Mouse (Mus musculus): Measurements from ENCODE around the gene Tfap4.
A peak's percentile ranks its signal among the peaks of the same experiment; 100 is the strongest.
"Not testable (repeated sequence)": the region's sequence is repeated elsewhere in the genome, so short reads cannot be mapped to it uniquely, and the experiment has no call there.

The Tfap4 gene

GRCm38 (mm10) chr16:4593971-4594813 lies 34.5 kb upstream of the Tfap4 start, which contains the start of gene Glis2:
Gene Glis2, plus strand, starts transcription at chr16:4594713.
- DNase-seq (ENCODE audit: low read depth in 2 of 2, low spot score in 2 of 2), result no peak

GRCm38 (mm10) chr16:4592909-4593875 lies 33.5 kb upstream of the Tfap4 start:
- DNase-seq (ENCODE audit: low read depth in 2 of 2, low spot score in 2 of 2), result peak in 1 of 2 experiments; percentile 40

GRCm38 (mm10) chr16:4590236-4590635 lies 30.6 kb upstream of the Tfap4 start:
- no peak for DNase-seq (ENCODE audit: low read depth in 2 of 2, low spot score in 2 of 2)

GRCm38 (mm10) chr16:4587516-4588210 lies 28.0 kb upstream of the Tfap4 start:
- DNase-seq (ENCODE audit: low read depth in 2 of 2, low spot score in 2 of 2), result no peak

GRCm38 (mm10) chr16:4586531-4587123 lies 27.0 kb upstream of the Tfap4 start:
- DNase-seq (ENCODE audit: low read depth in 2 of 2, low spot score in 2 of 2), result peak; percentile 80 to 86

- no peak for DNase-seq (ENCODE audit: low read depth in 2 of 2, low spot score in 2 of 2)
Observed at GRCm38 (mm10) chr16:4585642-4586530, 26.2 kb upstream of the Tfap4 start.

GRCm38 (mm10) chr16:4584438-4584837 lies 24.8 kb upstream of the Tfap4 start:
- DNase-seq (ENCODE audit: low read depth in 2 of 2, low spot score in 2 of 2), result no peak

- no peak for DNase-seq (ENCODE audit: low read depth in 2 of 2, low spot score in 2 of 2)
Observed at GRCm38 (mm10) chr16:4583807-4584206, 24.2 kb upstream of the Tfap4 start.

GRCm38 (mm10) chr16:4581179-4581578 lies 21.5 kb upstream of the Tfap4 start:
- not testable (repeated sequence) for DNase-seq (ENCODE audit: low read depth in 2 of 2, low spot score in 2 of 2)

GRCm38 (mm10) chr16:4578630-4579029 lies 19.0 kb upstream of the Tfap4 start:
- no peak for DNase-seq (ENCODE audit: low read depth in 2 of 2, low spot score in 2 of 2)

- no peak for DNase-seq (ENCODE audit: low read depth in 2 of 2, low spot score in 2 of 2)
Observed at GRCm38 (mm10) chr16:4576873-4577272, 17.2 kb upstream of the Tfap4 start.

- DNase-seq (ENCODE audit: low read depth in 2 of 2, low spot score in 2 of 2), result no peak
Observed at GRCm38 (mm10) chr16:4576038-4576437, 16.4 kb upstream of the Tfap4 start.

- DNase-seq (ENCODE audit: low read depth in 2 of 2, low spot score in 2 of 2), result no peak
Observed at GRCm38 (mm10) chr16:4570737-4571136, 11.1 kb upstream of the Tfap4 start.

- peak; percentile 64 to 79 for DNase-seq (ENCODE audit: low read depth in 2 of 2, low spot score in 2 of 2)
Observed at GRCm38 (mm10) chr16:4567912-4568311, 8.3 kb upstream of the Tfap4 start.

GRCm38 (mm10) chr16:4560145-4560952 lies 695 bp upstream of the Tfap4 start:
- DNase-seq (ENCODE audit: low read depth in 2 of 2, low spot score in 2 of 2), result peak; percentile 56 to 61

- DNase-seq (ENCODE audit: low read depth in 2 of 2, low spot score in 2 of 2), result peak; percentile 27 to 50
Observed at GRCm38 (mm10) chr16:4558980-4559631, 548 bp downstream of the Tfap4 start.

- peak; percentile 81 to 86 for DNase-seq (ENCODE audit: low read depth in 2 of 2, low spot score in 2 of 2)
Observed at GRCm38 (mm10) chr16:4558384-4558979, 1.2 kb downstream of the Tfap4 start.

GRCm38 (mm10) chr16:4557949-4558348 lies 1.7 kb downstream of the Tfap4 start:
- peak; percentile 55 to 57 for DNase-seq (ENCODE audit: low read depth in 2 of 2, low spot score in 2 of 2)
